Mouse (Mus musculus): ENCODE measurements at regions not wholly inside any gene's neighbourhood (a gene's known extent, or its start where the extent isn't known, plus 50 kb on each side); places are given as distances from the start of the nearest gene placed in this dataset.

GRCm38 (mm10) chr3:48586145-48586544 is 1171.0 kb downstream of the Pcdh18 start:
- no peaks in the 10 kb centered on the region for H3K79me2 ChIP-seq (ENCODE audit: control insufficient read depth, insufficient read depth, low read length)
- peaks cover 6% of the 10 kb centered on the region for H3K4me1 ChIP-seq (ENCODE audit: control insufficient read depth, insufficient read depth, low read length)
- peak; percentile 97 for DNase-seq (ENCODE audit: extremely low read depth, low read depth, low spot score)
- no peak for TF ChIP-seq POLR2A (IDR thresholded peaks at IDR 0.05; ENCODE audit: extremely low read depth, insufficient read depth, low read length)
- TF ChIP-seq CTCF (IDR thresholded peaks at IDR 0.05; ENCODE audit: low read depth, low read length), result no peak
- 9% methylated on average over 1 of the region's 1 CpGs for WGBS
- no peak overlapping the region for H3K9ac ChIP-seq (ENCODE audit: low read depth, low read length)
- H3K36me3 ChIP-seq (ENCODE audit: control insufficient read depth, insufficient read depth, low read length), result no peaks in the 10 kb centered on the region
- no peaks in the 10 kb centered on the region for H3K27me3 ChIP-seq (ENCODE audit: control insufficient read depth, insufficient read depth, low read length)
- H3K27ac ChIP-seq (replicated peaks; ENCODE audit: insufficient read depth, low read depth, low read length), result no peak overlapping the region
- H3K4me3 ChIP-seq (ENCODE audit: insufficient read depth, low read depth, low read length), result no peak overlapping the region

- Histone ChIP-seq H3K36me3 (ENCODE audit: control insufficient read depth, insufficient read depth, low read length) (no peaks in the 10 kb centered on the region), H3K4me3 (ENCODE audit: insufficient read depth, low read depth, low read length) (no peak overlapping the region), H3K27me3 (ENCODE audit: control insufficient read depth, insufficient read depth, low read length) (no peaks in the 10 kb centered on the region), H3K27ac (replicated peaks; ENCODE audit: insufficient read depth, low read depth, low read length) (no peak overlapping the region), H3K79me2 (ENCODE audit: control insufficient read depth, insufficient read depth, low read length) (no peaks in the 10 kb centered on the region), H3K9ac (ENCODE audit: low read depth, low read length) (no peak overlapping the region), H3K4me1 (ENCODE audit: control insufficient read depth, insufficient read depth, low read length) (peaks cover 6% of the 10 kb centered on the region)
- TF ChIP-seq POLR2A (IDR thresholded peaks at IDR 0.05; ENCODE audit: extremely low read depth, insufficient read depth, low read length) (no peak), CTCF (IDR thresholded peaks at IDR 0.05; ENCODE audit: low read depth, low read length) (no peak)
- DNase-seq (ENCODE audit: extremely low read depth, low read depth, low spot score), result no peak
Measured at GRCm38 (mm10) chr3:48584340-48584739, 1172.8 kb downstream of the Pcdh18 start.

GRCm38 (mm10) chr3:48582521-48582920 is 1174.6 kb downstream of the Pcdh18 start:
- no peak overlapping the region for H3K4me3 ChIP-seq (ENCODE audit: insufficient read depth, low read depth, low read length)
- H3K9ac ChIP-seq (ENCODE audit: low read depth, low read length), result no peak overlapping the region
- H3K27ac ChIP-seq (replicated peaks; ENCODE audit: insufficient read depth, low read depth, low read length), result no peak overlapping the region
- TF ChIP-seq CTCF (IDR thresholded peaks at IDR 0.05; ENCODE audit: low read depth, low read length) (no peak), POLR2A (IDR thresholded peaks at IDR 0.05; ENCODE audit: extremely low read depth, insufficient read depth, low read length) (no peak)
- no peaks in the 10 kb centered on the region for H3K36me3 ChIP-seq (ENCODE audit: control insufficient read depth, insufficient read depth, low read length)
- peaks cover 6% of the 10 kb centered on the region for H3K4me1 ChIP-seq (ENCODE audit: control insufficient read depth, insufficient read depth, low read length)
- H3K79me2 ChIP-seq (ENCODE audit: control insufficient read depth, insufficient read depth, low read length), result no peaks in the 10 kb centered on the region
- no peak for DNase-seq (ENCODE audit: extremely low read depth, low read depth, low spot score)
- 42% methylated on average over 1 of the region's 1 CpGs for WGBS
- no peaks in the 10 kb centered on the region for H3K27me3 ChIP-seq (ENCODE audit: control insufficient read depth, insufficient read depth, low read length)

- Histone ChIP-seq H3K4me3 (ENCODE audit: insufficient read depth, low read depth, low read length) (no peak overlapping the region), H3K4me1 (ENCODE audit: control insufficient read depth, insufficient read depth, low read length) (no peaks in the 10 kb centered on the region), H3K27me3 (ENCODE audit: control insufficient read depth, insufficient read depth, low read length) (no peaks in the 10 kb centered on the region), H3K79me2 (ENCODE audit: control insufficient read depth, insufficient read depth, low read length) (no peaks in the 10 kb centered on the region), H3K9ac (ENCODE audit: low read depth, low read length) (no peak overlapping the region), H3K27ac (replicated peaks; ENCODE audit: insufficient read depth, low read depth, low read length) (no peak overlapping the region), H3K36me3 (ENCODE audit: control insufficient read depth, insufficient read depth, low read length) (no peaks in the 10 kb centered on the region)
- WGBS, result 76% methylated on average over 2 of the region's 2 CpGs
- TF ChIP-seq POLR2A (IDR thresholded peaks at IDR 0.05; ENCODE audit: extremely low read depth, insufficient read depth, low read length), result no peak
- no peak for TF ChIP-seq CTCF (IDR thresholded peaks at IDR 0.05; ENCODE audit: low read depth, low read length)
- DNase-seq (ENCODE audit: extremely low read depth, low read depth, low spot score), result no peak
Measured at GRCm38 (mm10) chr3:48579971-48580370, 1177.2 kb downstream of the Pcdh18 start.

- Histone ChIP-seq H3K27me3 (ENCODE audit: control insufficient read depth, insufficient read depth, low read length) (no peaks in the 10 kb centered on the region), H3K36me3 (ENCODE audit: control insufficient read depth, insufficient read depth, low read length) (no peaks in the 10 kb centered on the region), H3K27ac (replicated peaks; ENCODE audit: insufficient read depth, low read depth, low read length) (no peak overlapping the region), H3K79me2 (ENCODE audit: control insufficient read depth, insufficient read depth, low read length) (no peaks in the 10 kb centered on the region), H3K9ac (ENCODE audit: low read depth, low read length) (no peak overlapping the region), H3K4me1 (ENCODE audit: control insufficient read depth, insufficient read depth, low read length) (no peaks in the 10 kb centered on the region), H3K4me3 (ENCODE audit: insufficient read depth, low read depth, low read length) (no peak overlapping the region)
- 64% methylated on average over 1 of the region's 1 CpGs for WGBS
- TF ChIP-seq POLR2A (IDR thresholded peaks at IDR 0.05; ENCODE audit: extremely low read depth, insufficient read depth, low read length) (no peak), CTCF (IDR thresholded peaks at IDR 0.05; ENCODE audit: low read depth, low read length) (no peak)
- no peak for DNase-seq (ENCODE audit: extremely low read depth, low read depth, low spot score)
Measured at GRCm38 (mm10) chr3:48579229-48579628, 1177.9 kb downstream of the Pcdh18 start.

GRCm38 (mm10) chr3:48546669-48547068 is 1210.5 kb downstream of the Pcdh18 start:
- Histone ChIP-seq H3K79me2 (ENCODE audit: control insufficient read depth, insufficient read depth, low read length) (no peaks in the 10 kb centered on the region), H3K36me3 (ENCODE audit: control insufficient read depth, insufficient read depth, low read length) (no peaks in the 10 kb centered on the region), H3K4me3 (ENCODE audit: insufficient read depth, low read depth, low read length) (no peak overlapping the region), H3K27me3 (ENCODE audit: control insufficient read depth, insufficient read depth, low read length) (no peaks in the 10 kb centered on the region), H3K4me1 (ENCODE audit: control insufficient read depth, insufficient read depth, low read length) (no peaks in the 10 kb centered on the region), H3K27ac (replicated peaks; ENCODE audit: insufficient read depth, low read depth, low read length) (no peak overlapping the region), H3K9ac (ENCODE audit: low read depth, low read length) (no peak overlapping the region)
- TF ChIP-seq POLR2A (IDR thresholded peaks at IDR 0.05; ENCODE audit: extremely low read depth, insufficient read depth, low read length), result no peak
- no peak for TF ChIP-seq CTCF (IDR thresholded peaks at IDR 0.05; ENCODE audit: low read depth, low read length)
- WGBS, result 80% methylated on average over 1 of the region's 1 CpGs
- DNase-seq (ENCODE audit: extremely low read depth, low read depth, low spot score), result no peak

All from liver, adult 2 months (tissue).